Mouse (Mus musculus) heart, embryonic 12.5 days (tissue): Measurements from ENCODE around the gene Dnph1. TPM values are rescaled to one million over a fixed set of nuclear protein-coding genes. Genes with fewer than 3 reads are reported as not detected.

Experiments
- ATAC-seq: fragments of 200-750 bp; cut with Nextera tagmentation; 2 replicates; pipeline ENCODE4 v1.8.0; 2017; ENCODE audit warnings: moderate TSS enrichment, moderate library complexity; ENCODE audit not compliant: insufficient number of reproducible peaks, low FRiP score
- H3K27ac ChIP-seq: fragments of 300-500 bp; sonication (generic); 2 replicates; pipeline ENCODE4 v1.5.1; 2016; ENCODE audit warnings: mild to moderate bottlenecking, moderate library complexity; ENCODE audit not compliant: poor library complexity, severe bottlenecking
- H3K27me3 ChIP-seq: fragments of 300-500 bp; sonication (generic); replicated peaks from 2 replicates; pipeline ENCODE4 v1.6.1; 2016; ENCODE audit warnings: mild to moderate bottlenecking, moderate library complexity
- H3K36me3 ChIP-seq: fragments of 300-500 bp; sonication (generic); 2 replicates; pipeline ENCODE4 v1.6.1; 2016; ENCODE audit warnings: mild to moderate bottlenecking, moderate library complexity
- H3K4me1 ChIP-seq: fragments of 300-500 bp; sonication (generic); replicated peaks from 2 replicates; pipeline ENCODE4 v1.6.1; 2016; ENCODE audit warnings: mild to moderate bottlenecking
- H3K4me2 ChIP-seq: fragments of 300-500 bp; sonication (generic); 2 replicates; pipeline ENCODE4 v1.6.1; 2016; ENCODE audit warnings: mild to moderate bottlenecking, moderate library complexity
- H3K4me3 ChIP-seq: fragments of 300-500 bp; sonication (generic); 2 replicates; pipeline ENCODE4 v1.5.1; 2016; ENCODE audit warnings: mild to moderate bottlenecking
- H3K9ac ChIP-seq: fragments of 300-500 bp; sonication (generic); 2 replicates; pipeline ENCODE4 v1.6.1; 2016; ENCODE audit warnings: mild to moderate bottlenecking, moderate library complexity
- H3K9me3 ChIP-seq: fragments of 300-500 bp; sonication (generic); replicated peaks from 2 replicates; pipeline ENCODE4 v1.6.1; 2016; ENCODE audit warnings: mild to moderate bottlenecking, moderate library complexity
- WGBS: fragments of 180-500 bp; shearing (Covaris S2); methylation state at CpG from one replicate; pipeline ENCODE4 v1.1.7; 2016; 5-methylcytosine and 5-hydroxymethylcytosine counted together
- polyA plus RNA-seq: library from polyadenylated mRNA; unstranded; fragments of >200 nt; fragmentation: Nextera tagmentation; extraction: Ambion mirVana; gene quantifications from 2 replicates; pipeline ENCODE4 v1.2.1, GENCODE M21; 2016

Dnph1 gene
- polyA plus RNA-seq, 1 experiment from 2014 or later = 24.2 TPM

DNA sequence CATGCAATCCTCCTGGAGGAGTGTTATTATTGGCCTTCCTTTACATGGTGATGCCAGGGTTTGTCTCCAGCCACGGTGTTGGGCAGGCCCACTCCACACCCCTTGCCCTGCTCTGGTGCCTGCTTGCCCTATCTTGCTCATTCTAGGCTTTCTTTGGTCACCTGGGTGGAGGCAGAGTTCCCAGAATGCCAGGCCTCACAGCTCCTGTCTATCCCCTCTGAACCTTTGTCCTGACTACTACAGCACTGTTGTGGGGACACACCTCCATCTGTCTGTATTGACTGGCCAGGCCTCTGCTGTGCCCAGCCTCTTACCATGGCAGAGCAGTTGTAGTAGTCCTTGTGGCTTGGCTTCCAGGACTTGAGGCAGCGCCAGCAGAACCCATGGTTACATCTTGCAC lies 6.3 kb downstream of the Dnph1 start:
- Histone ChIP-seq H3K9me3 (no peaks in the 10 kb centered on the region), H3K9ac (no peak overlapping the region), H3K4me3 (no peak overlapping the region), H3K27ac (no peak overlapping the region), H3K27me3 (peaks cover 9% of the 10 kb centered on the region; the same call in 1 of the 2 replicates), H3K36me3 (peaks cover 25% of the 10 kb centered on the region), H3K4me1 (no peaks in the 10 kb centered on the region), H3K4me2 (no peak overlapping the region)
- 76% methylated on average over 2 of the region's 2 CpGs for WGBS
- no peak for ATAC-seq

- Histone ChIP-seq H3K4me2 (no peak overlapping the region), H3K9ac (no peak overlapping the region), H3K27ac (no peak overlapping the region), H3K4me3 (no peak overlapping the region), H3K4me1 (no peaks in the 10 kb centered on the region), H3K9me3 (no peaks in the 10 kb centered on the region), H3K27me3 (peaks cover 9% of the 10 kb centered on the region; the same call in 1 of the 2 replicates), H3K36me3 (peaks cover 23% of the 10 kb centered on the region)
- WGBS = 75% methylated on average over 14 of the region's 14 CpGs
- ATAC-seq = peak; percentile 33; the same call in 1 of the 2 replicates
Observed at GRCm38 (mm10) chr17:46503847-46504638, 7.5 kb downstream of the Dnph1 start.

GRCm38 (mm10) chr17:46505617-46506016 lies 9.1 kb downstream of the Dnph1 start:
- Histone ChIP-seq H3K9ac (no peak overlapping the region), H3K4me3 (no peak overlapping the region), H3K27me3 (peaks cover 9% of the 10 kb centered on the region; the same call in 1 of the 2 replicates), H3K9me3 (no peaks in the 10 kb centered on the region), H3K36me3 (peaks cover 11% of the 10 kb centered on the region), H3K4me2 (no peak overlapping the region), H3K27ac (no peak overlapping the region), H3K4me1 (no peaks in the 10 kb centered on the region)
- 82% methylated on average over 3 of the region's 3 CpGs for WGBS
- ATAC-seq = no peak

GRCm38 (mm10) chr17:46511059-46511710 lies 14.7 kb downstream of the Dnph1 start:
- no peak overlapping the region for H3K27ac ChIP-seq

GRCm38 (mm10) chr17:46513329-46513728 lies 16.8 kb downstream of the Dnph1 start:
- Histone ChIP-seq H3K4me3 (no peak overlapping the region), H3K4me2 (no peak overlapping the region), H3K36me3 (peaks cover 4% of the 10 kb centered on the region; the same call in 1 of the 2 replicates), H3K27me3 (no peaks in the 10 kb centered on the region), H3K27ac (no peak overlapping the region), H3K9me3 (no peaks in the 10 kb centered on the region), H3K9ac (no peak overlapping the region), H3K4me1 (no peaks in the 10 kb centered on the region)
- no peak for ATAC-seq
- 63% methylated on average over 2 of the region's 2 CpGs for WGBS

More at GRCm38 (mm10) chr17:46511059-46511710, 14.7 kb downstream of the Dnph1 start:
- Histone ChIP-seq H3K4me2 (no peak overlapping the region), H3K4me3 (no peak overlapping the region), H3K9ac (no peak overlapping the region), H3K27me3 (no peaks in the 10 kb centered on the region), H3K4me1 (no peaks in the 10 kb centered on the region), H3K36me3 (peaks cover 4% of the 10 kb centered on the region), H3K9me3 (no peaks in the 10 kb centered on the region)
- WGBS = 49% methylated on average over 11 of the region's 11 CpGs
- peak; percentile 39; the same call in 1 of the 2 replicates for ATAC-seq

GRCm38 (mm10) chr17:46519971-46520370 lies 23.5 kb downstream of the Dnph1 start:
- Histone ChIP-seq H3K4me2 (peak overlapping the region; percentile 60), H3K27ac (no peak overlapping the region), H3K4me1 (peaks cover 21% of the 10 kb centered on the region), H3K4me3 (peak overlapping the region; percentile 23), H3K36me3 (peaks cover 6% of the 10 kb centered on the region; the same call in 1 of the 2 replicates), H3K9ac (peak overlapping the region; percentile 49; the same call in 1 of the 2 replicates), H3K27me3 (peaks cover 21% of the 10 kb centered on the region), H3K9me3 (no peaks in the 10 kb centered on the region)
- ATAC-seq = peak; percentile 26; the same call in 1 of the 2 replicates
- 56% methylated on average over 10 of the region's 10 CpGs for WGBS

DNA sequence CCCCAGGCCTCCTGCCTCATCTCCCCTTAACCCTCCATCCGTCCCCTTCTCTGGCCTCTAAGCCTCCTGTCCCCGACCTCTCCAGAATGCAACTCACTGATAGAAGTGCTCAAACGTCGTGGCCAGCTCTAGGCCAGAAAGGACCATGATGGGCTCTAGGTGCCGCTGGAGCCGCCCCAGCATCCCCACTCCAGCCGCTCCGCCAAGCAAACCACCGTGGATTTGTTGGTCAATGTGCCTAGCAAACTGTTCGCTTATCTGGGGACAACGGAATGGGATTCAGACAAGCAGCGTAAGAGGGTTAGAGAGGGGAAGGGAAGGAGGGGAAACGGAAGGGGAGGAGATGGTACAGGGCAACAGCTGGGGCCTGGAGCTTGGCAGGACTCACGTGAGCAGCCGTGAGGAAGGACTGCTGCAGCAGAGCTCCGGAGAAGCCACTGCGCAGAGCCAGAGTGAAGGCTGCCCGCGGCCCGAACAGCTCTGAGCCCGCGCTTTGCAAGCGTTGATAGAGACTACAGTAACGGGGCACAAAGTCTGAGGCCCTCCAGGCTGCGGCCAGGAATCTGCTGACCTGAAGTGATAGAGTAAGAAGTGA lies 24.0 kb downstream of the Dnph1 start:
- Histone ChIP-seq H3K36me3 (peaks cover 6% of the 10 kb centered on the region; the same call in 1 of the 2 replicates), H3K9me3 (no peaks in the 10 kb centered on the region), H3K27me3 (peaks cover 26% of the 10 kb centered on the region), H3K4me1 (peaks cover 21% of the 10 kb centered on the region), H3K4me3 (peak overlapping the region; percentile 23), H3K9ac (peak overlapping the region; percentile 49), H3K4me2 (peak overlapping the region; percentile 60), H3K27ac (no peak overlapping the region)
- ATAC-seq = peak; percentile 60
- WGBS = 19% methylated on average over 25 of the region's 25 CpGs

DNA sequence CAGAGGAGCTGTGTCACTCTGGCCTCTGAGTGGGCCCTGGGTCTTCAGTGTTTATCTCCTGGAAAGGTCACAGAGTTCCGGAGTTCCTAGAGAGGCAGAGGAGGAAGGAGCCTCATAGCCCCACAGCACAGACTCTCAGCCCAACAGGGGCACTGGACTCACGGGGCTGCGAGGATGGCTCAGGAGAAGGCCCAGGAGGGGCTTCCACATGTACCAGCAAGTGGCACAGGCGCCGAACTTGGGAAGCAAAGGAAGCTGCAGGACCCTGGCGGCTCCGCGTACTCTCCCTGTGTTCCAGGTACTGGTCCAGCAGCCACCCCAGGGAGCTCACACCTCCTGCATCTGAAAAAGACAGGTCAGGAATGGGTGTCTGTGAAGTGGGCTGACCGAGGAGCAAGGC lies 24.7 kb downstream of the Dnph1 start:
- no peaks in the 10 kb centered on the region for H3K9me3 ChIP-seq
- H3K27me3 ChIP-seq = peaks cover 27% of the 10 kb centered on the region
- peak overlapping the region; percentile 60 for H3K4me2 ChIP-seq
- H3K27ac ChIP-seq = no peak overlapping the region
- peak overlapping the region; percentile 23 for H3K4me3 ChIP-seq
- H3K9ac ChIP-seq = peak overlapping the region; percentile 49
- peaks cover 6% of the 10 kb centered on the region; the same call in 1 of the 2 replicates for H3K36me3 ChIP-seq
- peaks cover 21% of the 10 kb centered on the region for H3K4me1 ChIP-seq
- WGBS = 59% methylated on average over 9 of the region's 9 CpGs
- ATAC-seq = 0 out of 2 replicates have a peak, but pooled peaks have one; percentile 23

DNA sequence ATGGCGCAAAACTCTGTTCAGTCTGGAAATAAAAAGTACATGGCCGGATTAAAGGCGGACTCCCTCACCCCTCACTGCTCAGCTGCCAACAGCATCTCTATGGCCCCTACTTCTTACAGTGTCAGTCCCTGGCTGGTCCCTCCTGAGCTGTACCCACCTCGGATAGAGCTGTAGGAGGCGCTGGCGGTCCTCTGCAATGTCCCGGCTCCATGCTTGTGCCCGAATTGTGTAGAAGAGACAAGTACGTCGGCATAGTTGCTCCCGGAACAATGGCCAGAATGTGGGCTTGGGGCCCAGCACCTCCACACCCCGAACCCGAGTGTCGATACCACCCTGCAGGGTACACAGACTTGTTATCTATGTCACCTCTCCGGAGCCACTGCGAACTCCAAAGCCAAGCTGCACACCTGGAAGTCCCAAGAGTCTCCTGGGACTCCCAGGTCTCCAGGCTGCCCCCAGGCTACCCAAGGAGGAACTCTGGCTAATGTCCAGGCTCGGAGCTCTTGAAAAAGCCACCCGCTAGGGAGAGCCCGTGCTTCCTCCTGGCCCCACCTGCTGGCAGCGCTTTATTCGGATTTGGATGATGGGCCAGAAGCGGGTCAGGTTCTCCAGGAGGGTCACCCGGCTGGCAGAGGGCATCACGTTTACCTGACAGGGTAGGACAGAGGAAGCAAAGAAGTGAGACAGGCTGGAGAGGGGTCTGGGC lies 25.6 kb downstream of the Dnph1 start:
- Histone ChIP-seq H3K27ac (no peak overlapping the region), H3K9ac (no peak overlapping the region), H3K4me1 (peaks cover 21% of the 10 kb centered on the region), H3K36me3 (peaks cover 5% of the 10 kb centered on the region; the same call in 1 of the 2 replicates), H3K9me3 (no peaks in the 10 kb centered on the region), H3K4me3 (no peak overlapping the region), H3K27me3 (peaks cover 30% of the 10 kb centered on the region), H3K4me2 (no peak overlapping the region)
- WGBS = 39% methylated on average over 24 of the region's 24 CpGs
- no peak for ATAC-seq

DNA sequence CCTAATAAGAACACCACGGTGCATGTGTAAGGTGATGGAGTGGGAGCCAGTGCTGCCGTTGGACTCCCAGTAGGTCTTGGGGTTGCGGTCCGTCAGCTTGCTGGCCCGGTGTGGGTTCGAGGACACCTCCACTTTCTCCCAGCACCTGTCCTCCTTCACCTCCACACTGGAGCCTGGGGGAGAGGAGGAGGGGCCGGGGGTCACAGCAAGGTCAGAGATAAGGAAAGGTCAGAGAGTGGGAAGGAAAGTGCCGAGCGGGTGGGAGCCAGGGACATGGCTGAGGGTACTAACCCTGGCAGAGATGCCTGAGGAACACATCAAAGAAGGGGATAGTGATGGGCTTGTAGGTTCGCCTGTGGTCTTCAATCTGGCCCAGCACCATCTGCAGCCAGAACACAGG lies 28.6 kb downstream of the Dnph1 start:
- Histone ChIP-seq H3K27ac (no peak overlapping the region), H3K9ac (no peak overlapping the region), H3K9me3 (no peaks in the 10 kb centered on the region; the same call in 1 of the 2 replicates), H3K36me3 (peaks cover 16% of the 10 kb centered on the region), H3K27me3 (peaks cover 20% of the 10 kb centered on the region), H3K4me3 (no peak overlapping the region), H3K4me2 (no peak overlapping the region), H3K4me1 (peaks cover 16% of the 10 kb centered on the region)
- no peak for ATAC-seq
- WGBS = 69% methylated on average over 10 of the region's 10 CpGs
